Mouse (Mus musculus): Measurements from ENCODE around the gene Fam135a. TPM values are rescaled to one million over a fixed set of nuclear protein-coding genes. Genes with fewer than 3 reads are reported as not detected.

The Fam135a gene
- 25.6 and 28.9 TPM in 2 replicates for polyA plus RNA-seq (2014; fragmentation: Nextera tagmentation; extraction: Ambion mirVana)

DNA sequence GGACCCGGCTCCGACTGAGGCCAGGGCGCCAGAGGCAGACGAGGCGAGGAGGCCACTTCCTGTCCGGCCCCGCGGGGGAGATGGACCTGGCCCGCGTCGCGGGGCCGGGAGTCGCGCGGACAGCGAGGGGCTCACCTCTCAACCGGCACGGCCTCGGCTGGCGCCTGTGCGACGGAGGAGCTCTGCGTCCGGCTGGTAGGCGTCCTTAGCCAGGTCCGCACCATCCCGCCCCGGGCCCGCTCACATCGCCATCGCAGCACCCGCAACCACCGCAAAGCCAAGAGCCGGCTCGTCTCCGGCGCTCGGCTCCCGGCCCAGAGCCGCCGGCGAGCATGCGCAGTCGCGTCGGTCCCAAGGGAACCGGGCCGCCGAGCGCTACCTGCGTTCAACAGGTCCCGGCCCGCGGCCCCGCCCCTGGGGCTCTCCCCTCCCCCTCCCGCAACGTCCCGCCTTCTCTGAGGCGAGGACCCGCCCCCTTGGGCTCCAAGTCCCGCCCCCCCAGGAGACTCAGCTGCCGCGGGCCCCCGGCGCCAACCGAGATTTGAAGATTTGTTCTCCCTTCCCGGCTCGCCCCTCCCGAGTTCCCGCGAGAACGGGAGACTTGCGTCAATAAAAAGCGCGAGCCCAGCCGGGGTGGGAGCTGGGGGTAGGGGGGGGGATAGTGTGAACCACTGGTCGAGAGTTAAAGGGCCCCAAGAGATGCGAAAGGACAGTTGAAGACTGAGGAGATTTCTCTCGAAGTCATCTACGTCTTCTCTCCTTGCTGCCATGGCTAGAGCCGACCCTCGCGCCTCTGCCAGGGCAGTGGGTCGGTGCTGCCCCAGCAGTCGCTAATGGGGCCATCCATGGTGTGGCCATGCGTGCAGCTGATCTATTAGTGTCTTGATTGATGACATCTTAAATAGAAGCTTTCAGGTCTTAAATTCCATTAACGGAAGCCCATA lies at the start of gene Fam135a:
Fam135a (minus strand) TSS at position 416 of the 944 bp plus-strand sequence.
- H3K9me3 ChIP-seq (ENCODE audit: control insufficient read depth, low read length), result no peaks in the 10 kb centered on the region
- H3K4me1 ChIP-seq (ENCODE audit: control insufficient read depth in 2 of 2, insufficient read depth in 2 of 2, low read length in 2 of 2), result peaks cover 3 to 9% of the 10 kb centered on the region in 2 experiments; a peak in 3 of 4 replicates
- peak; percentile 93 for ATAC-seq (ENCODE audit: insufficient number of reproducible peaks, insufficient read depth, low FRiP score, low read depth)
- H3K4me3 ChIP-seq (ENCODE audit: control insufficient read depth in 1 of 2, insufficient read depth in 1 of 2, low read depth in 1 of 2, low read length in 2 of 2), result peak within 1 kb of the TSS; percentile 64 to 76
- H3K27me3 ChIP-seq (ENCODE audit: control insufficient read depth, insufficient read depth, low read length), result no peaks in the 10 kb centered on the region
- H3K4me2 ChIP-seq (ENCODE audit: low read length), result peak within 1 kb of the TSS; percentile 81
- H3K27ac ChIP-seq (replicated peaks in 1 of 2; ENCODE audit: control insufficient read depth in 1 of 2, insufficient read depth in 1 of 2, low read depth in 2 of 2, low read length in 2 of 2), result peak within 1 kb of the TSS; percentile 72 to 80
- no peaks in the 10 kb centered on the region for H3K36me3 ChIP-seq (ENCODE audit: control insufficient read depth, insufficient read depth, low read length)
- peak within 1 kb of the TSS; percentile 79 for H3K9ac ChIP-seq (ENCODE audit: low read length)
- WGBS, result 1% methylated on average over 71 of the region's 88 CpGs

DNA sequence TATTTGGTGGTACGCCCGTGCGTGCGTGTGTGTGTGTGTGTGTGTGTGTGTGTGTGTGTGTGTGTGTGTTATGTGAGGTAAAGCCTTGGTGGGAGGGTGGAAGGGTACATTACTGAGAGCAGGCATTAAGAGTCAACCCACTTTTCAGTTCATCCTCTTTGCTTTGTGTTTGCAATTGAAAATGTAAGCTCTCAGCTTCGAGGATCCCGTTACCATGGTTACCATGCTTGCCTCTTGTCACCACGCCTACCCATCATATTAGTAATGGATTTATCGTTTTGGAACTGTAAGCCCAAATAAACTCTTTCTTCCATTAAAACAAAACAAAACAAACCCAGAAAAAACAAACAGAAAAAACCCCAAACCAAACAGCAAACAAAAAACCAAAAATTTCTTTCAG lies 43.4 kb upstream of the Fam135a start:
- ATAC-seq (ENCODE audit: insufficient number of reproducible peaks, insufficient read depth, low FRiP score, low read depth), result no peak
- no peaks in the 10 kb centered on the region for H3K27me3 ChIP-seq (ENCODE audit: control insufficient read depth, insufficient read depth, low read length)
- WGBS, result 85% methylated on average over 8 of the region's 8 CpGs

DNA sequence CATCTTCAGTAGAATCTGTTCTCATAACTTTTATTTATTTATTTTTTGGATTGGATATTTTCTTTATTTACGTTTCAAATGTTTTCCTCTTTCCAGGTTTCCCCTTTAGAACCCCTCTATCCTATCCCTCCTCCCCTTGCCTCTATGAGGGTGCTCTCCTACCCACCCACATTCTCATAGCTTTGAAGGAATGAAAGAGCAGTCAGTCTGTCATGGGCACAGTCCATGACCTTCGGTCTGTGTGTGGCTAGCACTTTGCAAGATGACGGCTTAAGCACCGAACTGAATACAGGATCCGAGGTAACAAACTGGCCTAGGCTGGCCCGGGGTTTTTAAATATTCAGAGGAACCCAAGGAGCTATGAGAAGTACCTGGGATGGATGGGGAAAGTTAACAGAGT lies 40.4 kb upstream of the Fam135a start:
- H3K4me2 ChIP-seq (ENCODE audit: low read length), result no peak overlapping the region
- no peak overlapping the region for H3K4me3 ChIP-seq (ENCODE audit: control insufficient read depth in 1 of 2, insufficient read depth in 1 of 2, low read depth in 1 of 2, low read length in 2 of 2)
- H3K9ac ChIP-seq (ENCODE audit: low read length), result no peak overlapping the region
- H3K4me1 ChIP-seq (ENCODE audit: control insufficient read depth in 2 of 2, insufficient read depth in 2 of 2, low read length in 2 of 2), result no peaks in the 10 kb centered on the region
- ATAC-seq (ENCODE audit: insufficient number of reproducible peaks, insufficient read depth, low FRiP score, low read depth), result no peak
- H3K36me3 ChIP-seq (ENCODE audit: control insufficient read depth, insufficient read depth, low read length), result no peaks in the 10 kb centered on the region
- no peaks in the 10 kb centered on the region for H3K9me3 ChIP-seq (ENCODE audit: control insufficient read depth, low read length)
- 80% methylated on average over 6 of the region's 6 CpGs for WGBS
- H3K27me3 ChIP-seq (ENCODE audit: control insufficient read depth, insufficient read depth, low read length), result no peaks in the 10 kb centered on the region
- H3K27ac ChIP-seq (replicated peaks in 1 of 2; ENCODE audit: control insufficient read depth in 1 of 2, insufficient read depth in 1 of 2, low read depth in 2 of 2, low read length in 2 of 2), result no peak overlapping the region

More for the DNA sequence above, 43.4 kb upstream of the Fam135a start:
- H3K4me3 ChIP-seq (ENCODE audit: control insufficient read depth in 1 of 2, insufficient read depth in 1 of 2, low read depth in 1 of 2, low read length in 2 of 2), result no peak overlapping the region
- H3K9me3 ChIP-seq (ENCODE audit: control insufficient read depth, low read length), result no peaks in the 10 kb centered on the region
- H3K4me1 ChIP-seq (ENCODE audit: control insufficient read depth in 2 of 2, insufficient read depth in 2 of 2, low read length in 2 of 2), result no peaks in the 10 kb centered on the region
- H3K27ac ChIP-seq (replicated peaks in 1 of 2; ENCODE audit: control insufficient read depth in 1 of 2, insufficient read depth in 1 of 2, low read depth in 2 of 2, low read length in 2 of 2), result no peak overlapping the region
- H3K36me3 ChIP-seq (ENCODE audit: control insufficient read depth, insufficient read depth, low read length), result no peaks in the 10 kb centered on the region
- H3K9ac ChIP-seq (ENCODE audit: low read length), result no peak overlapping the region
- no peak overlapping the region for H3K4me2 ChIP-seq (ENCODE audit: low read length)

DNA sequence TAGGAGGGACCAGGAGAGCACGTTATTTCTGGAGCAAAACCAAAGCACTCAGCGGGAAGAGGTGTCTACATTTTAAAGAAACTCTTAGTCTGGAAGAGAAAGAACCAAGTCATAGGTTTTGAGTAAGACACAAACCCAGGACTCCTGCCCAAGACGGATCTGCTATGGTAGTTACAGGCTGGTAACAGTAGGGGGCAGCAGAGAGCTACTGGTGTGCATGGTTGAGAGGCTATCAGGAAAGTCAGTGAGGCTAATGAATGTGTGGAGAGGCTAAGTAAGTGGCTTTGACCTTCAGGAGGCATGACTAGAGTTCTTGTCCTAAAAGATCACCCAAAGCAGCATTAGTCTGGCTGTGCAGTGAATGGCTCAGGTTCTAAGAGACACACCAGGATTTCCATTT lies 37.0 kb upstream of the Fam135a start:
- no peaks in the 10 kb centered on the region for H3K27me3 ChIP-seq (ENCODE audit: control insufficient read depth, insufficient read depth, low read length)
- no peaks in the 10 kb centered on the region for H3K4me1 ChIP-seq (ENCODE audit: control insufficient read depth in 2 of 2, insufficient read depth in 2 of 2, low read length in 2 of 2)
- no peak for ATAC-seq (ENCODE audit: insufficient number of reproducible peaks, insufficient read depth, low FRiP score, low read depth)
- H3K9me3 ChIP-seq (ENCODE audit: control insufficient read depth, low read length), result no peaks in the 10 kb centered on the region
- 6% methylated on average over 3 of the region's 3 CpGs for WGBS
- H3K27ac ChIP-seq (replicated peaks in 1 of 2; ENCODE audit: control insufficient read depth in 1 of 2, insufficient read depth in 1 of 2, low read depth in 2 of 2, low read length in 2 of 2), result no peak overlapping the region
- H3K4me2 ChIP-seq (ENCODE audit: low read length), result no peak overlapping the region
- no peak overlapping the region for H3K4me3 ChIP-seq (ENCODE audit: control insufficient read depth in 1 of 2, insufficient read depth in 1 of 2, low read depth in 1 of 2, low read length in 2 of 2)
- H3K36me3 ChIP-seq (ENCODE audit: control insufficient read depth, insufficient read depth, low read length), result no peaks in the 10 kb centered on the region
- H3K9ac ChIP-seq (ENCODE audit: low read length), result no peak overlapping the region

DNA sequence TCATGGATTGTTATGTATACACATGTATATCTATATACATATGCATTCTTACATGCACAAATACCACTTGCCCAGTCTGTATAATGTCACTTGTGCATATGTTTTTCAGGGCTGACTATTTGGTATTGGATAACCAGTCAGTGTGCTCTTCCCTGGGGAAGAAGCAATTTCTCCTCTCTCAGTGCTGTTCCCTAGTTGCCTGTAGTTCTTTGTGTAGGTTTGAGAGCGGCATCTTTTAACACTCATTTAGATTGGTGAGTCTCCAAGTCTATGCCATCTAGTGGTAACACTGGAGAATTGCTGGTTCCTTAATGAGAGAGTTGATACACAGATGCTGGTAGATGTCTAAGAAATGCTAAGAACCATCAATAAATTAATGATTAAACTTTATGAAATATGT lies 34.7 kb upstream of the Fam135a start:
- no peaks in the 10 kb centered on the region for H3K36me3 ChIP-seq (ENCODE audit: control insufficient read depth, insufficient read depth, low read length)
- no peak overlapping the region for H3K4me2 ChIP-seq (ENCODE audit: low read length)
- 6% methylated on average over 1 of the region's 1 CpGs for WGBS
- H3K27ac ChIP-seq (replicated peaks in 1 of 2; ENCODE audit: control insufficient read depth in 1 of 2, insufficient read depth in 1 of 2, low read depth in 2 of 2, low read length in 2 of 2), result no peak overlapping the region
- no peak for ATAC-seq (ENCODE audit: insufficient number of reproducible peaks, insufficient read depth, low FRiP score, low read depth)
- H3K4me3 ChIP-seq (ENCODE audit: control insufficient read depth in 1 of 2, insufficient read depth in 1 of 2, low read depth in 1 of 2, low read length in 2 of 2), result no peak overlapping the region
- no peaks in the 10 kb centered on the region for H3K9me3 ChIP-seq (ENCODE audit: control insufficient read depth, low read length)
- no peak overlapping the region for H3K9ac ChIP-seq (ENCODE audit: low read length)
- H3K4me1 ChIP-seq (ENCODE audit: control insufficient read depth in 2 of 2, insufficient read depth in 2 of 2, low read length in 2 of 2), result no peaks in the 10 kb centered on the region
- no peaks in the 10 kb centered on the region for H3K27me3 ChIP-seq (ENCODE audit: control insufficient read depth, insufficient read depth, low read length)

DNA sequence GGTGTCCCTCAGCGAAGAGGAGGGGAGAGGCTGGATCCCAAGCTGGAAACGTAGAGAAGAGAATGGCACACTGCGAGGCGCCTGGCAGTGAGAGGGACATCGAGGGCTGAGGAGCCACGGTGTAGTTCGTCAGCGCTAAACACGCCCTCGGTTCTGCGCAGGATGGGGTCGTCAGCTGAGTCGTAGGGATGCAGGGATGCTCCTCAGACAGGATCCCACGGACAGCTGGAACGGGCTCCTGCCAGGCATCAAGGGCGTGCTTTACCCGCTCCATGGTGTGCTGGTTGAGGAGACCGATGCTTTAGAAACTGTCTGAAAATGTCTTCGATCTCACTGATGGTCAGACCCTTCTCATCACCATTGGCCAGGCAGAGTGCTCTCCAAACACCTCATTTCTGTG lies 33.7 kb upstream of the Fam135a start:
- Histone ChIP-seq H3K9me3 (ENCODE audit: control insufficient read depth, low read length) (no peaks in the 10 kb centered on the region), H3K4me2 (ENCODE audit: low read length) (no peak overlapping the region), H3K9ac (ENCODE audit: low read length) (no peak overlapping the region), H3K36me3 (ENCODE audit: control insufficient read depth, insufficient read depth, low read length) (no peaks in the 10 kb centered on the region), H3K4me1 (ENCODE audit: control insufficient read depth in 2 of 2, insufficient read depth in 2 of 2, low read length in 2 of 2) (no peaks in the 10 kb centered on the region), H3K4me3 (ENCODE audit: control insufficient read depth in 1 of 2, insufficient read depth in 1 of 2, low read depth in 1 of 2, low read length in 2 of 2) (no peak overlapping the region), H3K27me3 (ENCODE audit: control insufficient read depth, insufficient read depth, low read length) (no peaks in the 10 kb centered on the region), H3K27ac (replicated peaks in 1 of 2; ENCODE audit: control insufficient read depth in 1 of 2, insufficient read depth in 1 of 2, low read depth in 2 of 2, low read length in 2 of 2) (no peak overlapping the region)
- ATAC-seq (ENCODE audit: insufficient number of reproducible peaks, insufficient read depth, low FRiP score, low read depth), result no peak
- 41% methylated on average over 19 of the region's 19 CpGs for WGBS

DNA sequence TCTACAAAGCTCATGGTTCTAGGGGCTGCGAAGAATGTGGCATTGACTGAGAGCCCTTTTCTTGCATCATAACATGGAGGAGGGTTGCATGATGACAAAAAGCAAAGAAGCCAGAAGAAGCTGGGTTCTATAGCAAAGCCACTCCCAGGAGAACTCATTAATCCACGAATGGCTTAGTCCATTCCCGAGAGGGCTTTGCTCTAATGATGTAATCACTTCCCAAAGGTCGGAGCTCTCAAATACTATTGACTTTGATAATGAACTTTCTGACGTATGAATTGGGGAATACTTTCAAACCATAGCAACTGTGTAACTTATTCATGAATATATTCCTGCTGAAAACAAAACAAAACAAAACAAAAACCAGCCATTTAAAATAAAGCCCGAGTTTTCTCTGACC lies 27.7 kb upstream of the Fam135a start:
- no peak overlapping the region for H3K4me2 ChIP-seq (ENCODE audit: low read length)

More for the DNA sequence above, 27.7 kb upstream of the Fam135a start:
- ATAC-seq (ENCODE audit: insufficient number of reproducible peaks, insufficient read depth, low FRiP score, low read depth), result no peak
- Histone ChIP-seq H3K27ac (replicated peaks in 1 of 2; ENCODE audit: control insufficient read depth in 1 of 2, insufficient read depth in 1 of 2, low read depth in 2 of 2, low read length in 2 of 2) (no peak overlapping the region), H3K9me3 (ENCODE audit: control insufficient read depth, low read length) (no peaks in the 10 kb centered on the region), H3K9ac (ENCODE audit: low read length) (no peak overlapping the region), H3K36me3 (ENCODE audit: control insufficient read depth, insufficient read depth, low read length) (no peaks in the 10 kb centered on the region), H3K27me3 (ENCODE audit: control insufficient read depth, insufficient read depth, low read length) (no peaks in the 10 kb centered on the region), H3K4me3 (ENCODE audit: control insufficient read depth in 1 of 2, insufficient read depth in 1 of 2, low read depth in 1 of 2, low read length in 2 of 2) (no peak overlapping the region), H3K4me1 (ENCODE audit: control insufficient read depth in 2 of 2, insufficient read depth in 2 of 2, low read length in 2 of 2) (no peaks in the 10 kb centered on the region)
- 62% methylated on average over 6 of the region's 6 CpGs for WGBS

Data from heart, embryonic 14.5 days (tissue).